Mouse (Mus musculus): ENCODE data around the gene Iqcn. TPM values are rescaled to one million over a fixed set of nuclear protein-coding genes. Genes with fewer than 3 reads are reported as not detected.

Gene Iqcn
- total and polyA plus RNA-seq, 3 experiments: not detected

DNA sequence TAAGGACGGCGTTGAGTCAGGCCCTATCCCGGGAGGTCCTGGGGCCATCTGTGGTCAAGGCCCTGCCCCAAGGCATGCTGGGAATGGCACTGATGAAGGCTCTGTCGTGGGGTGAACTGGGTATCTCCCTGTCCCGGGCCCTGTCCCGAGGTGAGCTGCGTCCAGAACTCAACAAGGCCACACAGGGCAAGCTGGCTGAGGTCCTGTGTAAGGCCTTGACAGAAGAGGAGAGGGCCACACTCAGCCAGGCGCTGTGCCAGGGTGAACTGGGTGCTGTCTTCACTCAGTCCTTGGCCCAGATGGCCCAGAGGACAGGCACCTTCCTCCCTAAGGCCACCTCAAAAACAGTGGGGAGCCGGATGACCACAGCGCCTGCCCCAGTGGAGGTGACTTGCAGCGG lies 7.8 kb downstream of the Iqcn start:
- H3K27ac ChIP-seq (ENCODE audit: control insufficient read depth, low read depth, low read length): no peak overlapping the region
- H3K79me2 ChIP-seq (ENCODE audit: control insufficient read depth, insufficient read depth, low read length, poor library complexity): no peaks in the 10 kb centered on the region
- H3K9ac ChIP-seq (ENCODE audit: control insufficient read depth, low read depth, low read length, poor library complexity, severe bottlenecking): no peak overlapping the region
- DNase-seq (ENCODE audit: low read depth, low spot score): no peak
- H3K36me3 ChIP-seq (ENCODE audit: control insufficient read depth in 1 of 2, insufficient read depth in 2 of 2, low read length in 2 of 2): no peaks in the 10 kb centered on the region
- TF ChIP-seq MYB (IDR thresholded peaks at IDR 0.05; ENCODE audit: low read depth, low read length) (no peak), ZC3H11A (IDR thresholded peaks at IDR 0.05; ENCODE audit: low read depth, low read length) (no peak), MXI1 (IDR thresholded peaks at IDR 0.05; ENCODE audit: low read depth, low read length) (no peak), POLR2AphosphoS2 (IDR thresholded peaks at IDR 0.05; ENCODE audit: low read length) (no peak), TBP (IDR thresholded peaks at IDR 0.05; ENCODE audit: low read depth, low read length) (no peak), NELFE (IDR thresholded peaks at IDR 0.05; ENCODE audit: low read depth, low read length) (no peak)
- no peaks in the 10 kb centered on the region for H3K27me3 ChIP-seq (ENCODE audit: control insufficient read depth in 1 of 2, insufficient read depth in 2 of 2, low read length in 2 of 2)
- H3K9me3 ChIP-seq (replicated peaks; ENCODE audit: insufficient read depth, low read length): no peaks in the 10 kb centered on the region
- H3K4me1 ChIP-seq (ENCODE audit: control insufficient read depth in 1 of 2, insufficient read depth in 2 of 2, low read length in 2 of 2): no peaks in the 10 kb centered on the region
- H3K4me3 ChIP-seq (ENCODE audit: control insufficient read depth in 1 of 2, insufficient read depth in 1 of 2, low read depth in 2 of 2, low read length in 2 of 2): no peak overlapping the region

DNA sequence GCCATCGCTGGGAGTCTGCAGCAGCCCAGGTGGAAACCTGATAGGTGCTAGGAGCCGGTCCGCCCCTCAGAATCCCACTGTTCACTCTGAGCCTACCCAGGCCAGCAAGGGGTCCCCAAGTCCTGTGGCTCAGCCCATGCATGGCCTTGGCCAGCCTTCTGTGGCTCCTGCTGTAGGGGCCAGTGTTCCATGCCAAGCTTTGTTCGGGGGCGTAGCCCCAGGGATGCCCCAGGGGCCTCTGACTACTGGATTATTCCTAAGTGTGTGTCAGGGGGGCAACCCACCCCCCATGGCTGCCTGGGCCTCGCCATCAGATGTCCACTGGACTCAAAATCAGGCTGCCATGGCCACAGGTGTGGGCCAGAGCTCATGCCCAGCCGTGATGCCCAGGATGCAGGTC lies 10.7 kb downstream of the Iqcn start:
- H3K4me3 ChIP-seq (ENCODE audit: control insufficient read depth in 1 of 2, insufficient read depth in 1 of 2, low read depth in 2 of 2, low read length in 2 of 2): no peak overlapping the region
- H3K4me1 ChIP-seq (ENCODE audit: control insufficient read depth in 1 of 2, insufficient read depth in 2 of 2, low read length in 2 of 2): no peaks in the 10 kb centered on the region
- no peaks in the 10 kb centered on the region for H3K79me2 ChIP-seq (ENCODE audit: control insufficient read depth, insufficient read depth, low read length, poor library complexity)
- H3K9ac ChIP-seq (ENCODE audit: control insufficient read depth, low read depth, low read length, poor library complexity, severe bottlenecking): no peak overlapping the region
- DNase-seq (ENCODE audit: low read depth, low spot score): no peak
- H3K27me3 ChIP-seq (ENCODE audit: control insufficient read depth in 1 of 2, insufficient read depth in 2 of 2, low read length in 2 of 2): no peaks in the 10 kb centered on the region
- TF ChIP-seq SIN3A (IDR thresholded peaks at IDR 0.05; ENCODE audit: low read length): no peak
- no peak for TF ChIP-seq POLR2A (IDR thresholded peaks at IDR 0.05; ENCODE audit: control insufficient read depth in 1 of 2, insufficient read depth in 1 of 2, low read depth in 1 of 2, low read length in 2 of 2, poor library complexity in 1 of 2)
- TF ChIP-seq CHD2 (IDR thresholded peaks at IDR 0.05; ENCODE audit: low read length): no peak
- TF ChIP-seq E2F4 (IDR thresholded peaks at IDR 0.05; ENCODE audit: borderline replicate concordance, low read depth, low read length): no peak
- no peak for TF ChIP-seq EP300 (IDR thresholded peaks at IDR 0.05; ENCODE audit: low read depth in 1 of 2, low read length in 2 of 2)
- TF ChIP-seq USF1 (IDR thresholded peaks at IDR 0.05; ENCODE audit: low read depth, low read length): no peak
- TF ChIP-seq SMC3 (IDR thresholded peaks at IDR 0.05; ENCODE audit: low read depth, low read length): no peak
- TF ChIP-seq NELFE (IDR thresholded peaks at IDR 0.05; ENCODE audit: low read depth, low read length): no peak
- TF ChIP-seq GABPA (IDR thresholded peaks at IDR 0.05; ENCODE audit: low read depth, low read length): no peak
- no peak for TF ChIP-seq MAX (IDR thresholded peaks at IDR 0.05; ENCODE audit: low read length)
- TF ChIP-seq MYB (IDR thresholded peaks at IDR 0.05; ENCODE audit: low read depth, low read length): no peak
- no peak for TF ChIP-seq UBTF (IDR thresholded peaks at IDR 0.05; ENCODE audit: borderline replicate concordance, insufficient read depth, low read depth, low read length)
- TF ChIP-seq CHD1 (IDR thresholded peaks at IDR 0.05; ENCODE audit: low read depth, low read length): no peak
- TF ChIP-seq ELF1 (IDR thresholded peaks at IDR 0.05; ENCODE audit: low read depth, low read length): no peak
- TF ChIP-seq ZNF384 (IDR thresholded peaks at IDR 0.05; ENCODE audit: low read depth, low read length): no peak
- no peak for TF ChIP-seq MAFK (IDR thresholded peaks at IDR 0.05; ENCODE audit: borderline replicate concordance, low read depth, low read length)
- no peak for TF ChIP-seq RCOR1 (IDR thresholded peaks at IDR 0.05; ENCODE audit: low read depth, low read length)
- TF ChIP-seq MAZ (IDR thresholded peaks at IDR 0.05; ENCODE audit: low read depth, low read length): no peak
- TF ChIP-seq USF2 (IDR thresholded peaks at IDR 0.05; ENCODE audit: borderline replicate concordance in 1 of 2, insufficient read depth in 1 of 2, low read depth in 1 of 2, low read length in 2 of 2): no peak
- H3K9me3 ChIP-seq (replicated peaks; ENCODE audit: insufficient read depth, low read length): no peaks in the 10 kb centered on the region
- no peak overlapping the region for H3K27ac ChIP-seq (ENCODE audit: control insufficient read depth, low read depth, low read length)
- H3K36me3 ChIP-seq (ENCODE audit: control insufficient read depth in 1 of 2, insufficient read depth in 2 of 2, low read length in 2 of 2): no peaks in the 10 kb centered on the region
